Mouse (Mus musculus): ENCODE measurements around the gene Gm28778.

GRCm38 (mm10) chr1:53324827-53325494 is 28.1 kb downstream of the Gm28778 start:
- TF ChIP-seq CTCF (IDR thresholded peaks at IDR 0.05; ENCODE audit: low read depth) (no peak), EP300 (IDR thresholded peaks at IDR 0.05; ENCODE audit: low read depth) (no peak)

Measured in liver, embryonic 14.5 days (tissue).